Mouse (Mus musculus) gastrocnemius, postnatal 36 days (tissue): Measurements from ENCODE around the gene Lrp5. TPM values are rescaled to one million over a fixed set of nuclear protein-coding genes. Genes with fewer than 3 reads are reported as not detected.
"Not testable (repeated sequence)": the region's sequence is repeated elsewhere in the genome, so short reads cannot be mapped to it uniquely, and the experiment has no call there.

Experiments
- DNase-seq, 2 experiments: peaks; one replicate each; pipeline ENCODE4 v3.0.0; 2022
- intact Hi-C: fragments of 180-260 bp; cut with DNase I; formaldehyde crosslinking; loops from one replicate; pipeline ENCODE4 v1.15.1; 2025
- total RNA-seq, 2 experiments: library from RNA; stranded (reverse); gene quantifications; 2 replicates each; pipeline ENCODE4 v1.2.3; 2021

Lrp5 gene
- total RNA-seq, 2 experiments from 2014 or later: 21.9 to 22.9 TPM

GRCm38 (mm10) chr19:3623824-3624223 is 62.5 kb downstream of the Lrp5 start:
- peak; percentile 46 to 65 for DNase-seq
- intact Hi-C loops: loop anchor here (2.0 to 5.0 kb wide), 2 partner anchors 78 to 95 kb away; no protein-coding TSS in a partner anchor

DNA sequence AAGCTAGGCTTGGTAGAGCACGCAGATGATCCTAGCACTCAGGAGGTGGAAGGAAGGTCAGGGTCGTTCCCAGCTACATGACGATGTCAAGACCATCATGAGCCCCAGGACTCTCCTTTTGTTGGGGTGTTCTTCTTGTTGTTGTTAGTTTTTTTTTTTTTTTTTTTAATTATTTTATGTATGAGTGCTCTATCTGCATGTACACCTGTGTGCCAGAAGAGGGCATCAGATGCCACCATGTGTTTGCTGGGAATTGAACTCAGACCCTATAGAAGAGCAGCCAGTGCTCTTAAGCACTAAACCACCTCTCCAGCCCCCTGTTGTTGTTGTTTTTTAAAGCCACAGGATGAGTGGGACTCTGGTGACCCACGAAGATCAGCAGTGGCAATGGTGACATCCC is 63.1 kb downstream of the Lrp5 start:
- no peak for DNase-seq
- intact Hi-C loops: loop anchor here (2.0 to 5.0 kb wide), 2 partner anchors 79 to 96 kb away; no protein-coding TSS in a partner anchor

DNA sequence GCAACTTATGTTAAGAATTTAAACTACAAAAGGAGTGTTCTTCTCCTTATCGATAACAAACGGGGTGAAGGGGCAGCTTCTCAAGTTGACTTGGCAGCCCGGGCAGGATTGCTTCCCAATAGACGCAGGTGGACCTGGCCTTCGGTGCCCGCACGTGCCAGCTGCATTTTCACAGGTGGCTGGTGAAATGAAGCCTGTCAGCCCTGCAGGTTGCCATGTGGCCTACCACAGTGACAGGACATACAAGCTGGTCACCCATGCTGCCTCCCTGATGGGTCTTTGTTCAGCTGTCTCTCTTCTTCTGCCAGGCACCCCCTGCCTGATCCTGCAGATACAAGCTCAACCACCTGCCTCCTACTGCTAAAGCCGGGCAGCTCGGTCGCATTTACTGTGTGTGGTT is 65.5 kb downstream of the Lrp5 start:
- no peak for DNase-seq
- intact Hi-C loops: loop anchor here (5.0 kb wide), 1 partner anchor 81 kb away; no protein-coding TSS in a partner anchor

DNA sequence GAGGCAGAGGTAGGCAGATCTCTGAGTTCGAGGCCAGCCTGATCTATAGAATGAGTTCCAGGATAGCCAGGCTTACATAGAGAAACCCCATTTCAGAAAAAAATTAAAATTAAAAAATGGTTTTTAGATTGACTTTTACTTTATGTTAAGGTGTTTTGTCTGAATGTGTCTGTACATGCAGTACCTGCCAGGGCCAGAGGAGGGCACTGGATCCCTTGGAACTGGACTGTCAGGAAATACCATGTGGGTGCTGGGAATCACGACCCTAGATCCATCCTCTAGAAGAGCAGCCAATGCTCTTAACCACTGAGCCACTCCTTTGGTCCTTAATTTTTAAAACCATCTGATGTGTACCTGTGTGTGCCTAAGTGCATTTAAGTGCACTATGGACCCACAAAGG is 67.0 kb downstream of the Lrp5 start:
- no peak for DNase-seq
- intact Hi-C loops: loop anchor here (5.0 kb wide), 1 partner anchor 33 kb away; no protein-coding TSS in a partner anchor

DNA sequence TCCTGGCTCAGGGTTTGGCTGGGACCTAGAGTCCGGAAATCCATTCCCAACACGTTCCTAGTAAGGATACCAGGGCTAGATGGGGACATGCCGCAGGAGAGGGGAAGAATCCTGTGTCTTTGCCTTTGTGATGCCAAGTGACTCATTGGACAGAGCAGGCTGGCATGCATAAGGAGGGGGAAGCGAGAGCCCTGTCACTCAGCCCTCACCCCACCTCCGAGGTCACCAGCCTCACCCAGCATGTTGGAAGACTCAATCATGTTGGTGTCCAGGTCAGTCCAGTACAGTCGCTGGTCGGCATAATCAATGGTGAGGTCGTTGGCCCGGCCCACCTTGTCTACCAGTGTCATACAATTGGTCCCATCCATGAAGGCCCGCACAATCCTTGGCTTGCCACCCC is 72.4 kb downstream of the Lrp5 start:
- no peak for DNase-seq
- intact Hi-C loops: no loop called here

DNA sequence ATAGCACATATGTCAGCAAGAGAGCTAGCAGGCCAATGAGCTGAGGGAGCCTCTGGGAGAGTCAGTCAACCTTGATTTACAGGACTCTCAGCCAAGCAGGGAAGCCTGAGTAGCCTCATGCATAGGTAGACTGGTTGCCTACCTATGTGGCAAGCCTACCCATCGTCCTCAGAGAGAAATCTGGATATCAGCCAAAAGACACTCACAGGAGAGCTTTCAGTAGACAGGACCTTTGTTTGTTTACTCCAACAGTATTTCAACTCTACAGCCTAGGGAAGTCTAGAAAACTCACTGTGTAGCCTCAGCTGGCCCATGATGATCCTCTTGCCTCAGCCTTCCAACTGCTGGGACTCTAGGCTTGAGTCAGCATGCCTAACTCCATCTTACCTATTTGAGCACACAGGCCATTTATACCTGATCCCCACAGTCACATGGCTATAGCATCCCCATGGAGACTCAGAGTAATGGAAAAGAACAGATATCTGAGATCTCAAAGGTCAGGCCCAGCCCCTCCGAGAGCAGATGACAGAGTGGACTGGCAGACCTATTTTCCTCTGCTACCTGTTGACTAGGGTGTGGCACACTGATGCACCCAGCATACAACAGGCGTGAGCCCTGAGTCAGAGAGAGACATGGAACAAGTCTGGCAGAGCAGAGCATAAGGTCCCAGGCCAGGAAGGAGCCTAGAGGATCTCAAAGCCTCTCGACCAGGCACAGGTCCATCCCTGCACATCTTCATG is 73.7 kb downstream of the Lrp5 start:
- intact Hi-C loops: no loop called here
- DNase-seq: no peak

GRCm38 (mm10) chr19:3611730-3612129 is 74.6 kb downstream of the Lrp5 start:
- no peak for DNase-seq
- intact Hi-C loops: no loop called here

- no peak for DNase-seq
Measured at GRCm38 (mm10) chr19:3610886-3611285, 75.5 kb downstream of the Lrp5 start.

GRCm38 (mm10) chr19:3609826-3610225 is 76.5 kb downstream of the Lrp5 start:
- DNase-seq: no peak
- intact Hi-C loops: no loop called here

More at GRCm38 (mm10) chr19:3610886-3611285, 75.5 kb downstream of the Lrp5 start:
- intact Hi-C loops: no loop called here

DNA sequence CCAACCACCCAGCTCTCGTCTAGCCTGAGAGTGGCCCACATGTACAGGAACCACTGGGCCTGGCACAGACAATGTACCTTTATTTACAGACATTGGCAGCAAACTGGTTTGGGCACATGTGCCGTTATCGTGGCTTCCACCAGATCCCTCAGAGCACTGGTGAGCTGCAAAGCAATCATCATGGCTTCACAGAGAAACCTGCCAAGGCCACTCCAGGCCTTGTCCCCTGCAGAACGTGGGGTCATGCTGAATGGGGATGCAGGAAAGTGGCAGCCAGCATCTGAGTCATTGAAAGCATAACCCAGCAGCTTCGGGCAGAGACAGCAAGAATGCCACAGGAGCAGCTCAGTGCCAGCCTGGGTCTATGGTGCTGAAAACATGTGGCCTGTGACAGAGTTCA is 92.0 kb downstream of the Lrp5 start:
- intact Hi-C loops: no loop called here
- no peak for DNase-seq

DNA sequence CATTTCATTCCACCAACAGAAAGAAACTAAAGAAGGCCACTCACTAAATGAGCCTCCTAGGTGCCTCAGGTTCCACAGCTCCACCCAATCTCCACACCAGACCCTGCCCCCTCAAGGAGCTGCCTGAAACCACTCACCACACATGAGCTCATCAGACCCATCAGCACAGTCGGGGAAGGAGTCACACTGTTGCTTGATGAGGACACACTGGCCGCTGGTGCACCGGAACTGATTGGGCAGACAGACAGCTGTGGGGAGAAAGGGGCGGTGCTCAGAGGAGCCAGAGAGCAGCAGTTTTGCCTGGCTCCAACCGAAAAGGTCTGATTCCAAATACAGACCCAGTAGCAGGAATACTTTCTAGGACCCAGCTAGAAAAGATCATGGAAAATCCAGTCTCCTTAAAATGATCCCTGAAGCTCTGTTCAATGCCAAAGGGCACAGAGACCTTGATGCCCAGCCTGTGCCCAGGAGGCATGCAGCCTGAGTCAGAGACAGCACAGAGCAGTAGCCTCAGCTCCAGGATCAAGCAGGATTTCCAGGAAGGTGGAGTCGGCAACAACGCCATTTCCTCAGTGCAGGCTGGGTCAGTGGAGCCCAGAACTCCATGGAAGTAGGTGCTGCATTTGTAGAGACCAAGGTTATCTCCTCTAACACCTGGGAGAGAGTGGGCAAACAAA is 92.8 kb downstream of the Lrp5 start:
- intact Hi-C loops: no loop called here
- no peak for DNase-seq

GRCm38 (mm10) chr19:3589968-3590367 is 96.4 kb downstream of the Lrp5 start:
- DNase-seq: no peak
- intact Hi-C loops: no loop called here

DNA sequence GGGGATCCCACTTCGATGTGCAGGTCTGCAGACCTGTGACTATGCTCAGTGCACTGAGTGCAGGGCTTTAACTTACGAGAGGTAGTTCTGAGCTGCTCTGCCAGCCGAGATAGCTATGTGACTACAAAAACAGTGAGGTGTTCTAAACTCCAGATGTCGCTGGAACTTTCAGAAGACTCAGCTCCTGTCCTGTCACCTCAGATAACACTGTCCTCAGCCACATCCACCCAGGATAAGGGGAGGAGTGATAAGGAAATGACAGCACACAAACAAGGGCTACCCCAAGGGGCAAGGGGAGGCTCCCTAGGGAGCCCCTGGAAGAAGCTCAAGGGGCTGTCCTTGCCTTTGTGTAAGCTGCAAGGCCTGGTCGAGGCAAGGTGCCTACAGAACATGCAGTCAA is 96.8 kb downstream of the Lrp5 start:
- intact Hi-C loops: no loop called here
- DNase-seq: no peak

DNA sequence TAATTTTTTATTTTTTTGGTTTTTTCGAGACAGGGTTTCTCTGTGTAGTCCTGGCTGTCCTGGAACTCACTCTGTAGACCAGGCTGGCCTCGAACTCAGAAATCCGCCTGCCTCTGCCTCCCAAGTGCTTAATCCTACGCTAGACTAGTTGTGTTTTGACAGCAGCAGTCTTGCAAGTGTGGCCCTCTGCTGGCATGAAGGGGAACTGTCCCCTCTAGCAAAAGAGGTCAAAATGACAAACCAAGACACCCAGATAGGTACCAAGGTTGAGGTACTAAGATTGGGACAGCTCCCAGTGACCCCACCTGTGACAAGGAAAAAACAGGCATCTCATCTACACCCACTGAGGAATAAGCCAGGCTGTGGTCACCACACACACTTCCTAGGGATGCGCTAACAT is 98.6 kb downstream of the Lrp5 start:
- not testable (repeated sequence) for DNase-seq

GRCm38 (mm10) chr19:3586540-3586939 is 99.8 kb downstream of the Lrp5 start:
- intact Hi-C loops: no loop called here
- DNase-seq: peak in 1 of 2 experiments; percentile 34

More for the DNA sequence above, 98.6 kb downstream of the Lrp5 start:
- intact Hi-C loops: not testable (repeated sequence)

GRCm38 (mm10) chr19:3586026-3586425 is 100.3 kb downstream of the Lrp5 start:
- intact Hi-C loops: no loop called here
- DNase-seq: no peak

- peak in 1 of 2 experiments; percentile 36 for DNase-seq
- intact Hi-C loops: no loop called here
Measured at GRCm38 (mm10) chr19:3581326-3581725, 105.0 kb downstream of the Lrp5 start.

GRCm38 (mm10) chr19:3577911-3578290 is 108.5 kb downstream of the Lrp5 start:
- intact Hi-C loops: no loop called here
- no peak for DNase-seq

DNA sequence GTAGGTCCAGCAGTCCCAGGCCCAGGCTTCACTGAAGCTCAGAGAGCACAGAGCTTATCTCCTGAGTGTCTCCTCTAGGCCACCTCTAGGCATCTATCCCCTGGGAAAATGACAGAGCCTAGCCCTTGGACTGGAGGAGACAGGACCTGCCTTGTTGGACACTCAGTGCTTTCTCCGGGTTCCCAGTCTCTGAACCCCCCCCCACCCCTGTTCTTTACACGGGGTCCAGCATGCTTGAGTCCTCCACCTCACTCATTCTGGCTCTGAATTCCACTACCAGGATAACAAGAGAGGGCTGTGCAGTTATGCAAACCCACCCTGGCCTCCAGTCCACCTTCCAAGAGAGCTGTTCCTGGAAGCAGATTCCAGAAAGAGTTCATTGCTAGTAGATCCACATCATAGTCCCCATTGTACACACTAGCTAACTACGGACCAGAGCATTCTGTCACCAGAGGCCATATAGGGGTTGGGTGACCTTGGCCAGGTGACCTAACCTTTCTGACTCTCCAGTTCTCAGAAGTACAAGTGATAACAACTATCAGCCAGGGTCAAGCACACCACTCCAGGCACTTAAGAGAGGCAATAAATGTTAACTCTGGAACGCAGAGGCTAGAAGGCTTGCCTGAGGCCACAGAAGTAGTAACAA is 109.0 kb downstream of the Lrp5 start:
- intact Hi-C loops: no loop called here

GRCm38 (mm10) chr19:3576451-3577264 is 109.7 kb downstream of the Lrp5 start:
- intact Hi-C loops: no loop called here
- DNase-seq: no peak

More for the DNA sequence above, 109.0 kb downstream of the Lrp5 start:
- DNase-seq: no peak
